Mouse (Mus musculus) olfactory bulb, adult 2 months (tissue): ENCODE measurements around the gene Enah.

Experiments
- CTCF ChIP-seq: fragments of 200-500 bp; IDR thresholded peaks from 2 replicates; pipeline ENCODE4 v1.5.1; 2012; ENCODE audit warnings: low read depth, mild to moderate bottlenecking, low read length, moderate library complexity; ENCODE audit not compliant: insufficient read depth
- POLR2A ChIP-seq: fragments of 200-500 bp; IDR thresholded peaks from 2 replicates; pipeline ENCODE4 v1.6.1; 2012; ENCODE audit warnings: mild to moderate bottlenecking, low read depth, low read length, moderate library complexity; ENCODE audit not compliant: insufficient read depth

GRCm38 (mm10) chr1:181948191-181948590 is 71.6 kb downstream of the Enah start:
- TF ChIP-seq POLR2A (no peak), CTCF (no peak)
